Mouse (Mus musculus) mouse embryonic stem cell (cell line): Measurements from ENCODE around the gene Ubxn11.

Experiments
- in situ Hi-C, 2 experiments: fragments of 300-500 bp; cut with MboI; formaldehyde crosslinking; loops; 1 replicate in 1 of 2; 3 replicates in 1 of 2; pipeline ENCODE4 v1.14.3; 2019 to 2020; ENCODE audit warnings: low sequenced_read_pairs in 2 of 2, low pct_unique_long_range_greater_than_20kb in 1 of 2, mixed read lengths in 1 of 2; ENCODE audit not compliant: unreplicated experiment in 1 of 2

The Ubxn11 gene

GRCm38 (mm10) chr4:134165024-134165423, 62.7 kb downstream of the Ubxn11 start:
- in situ Hi-C loops = no loop called here

- in situ Hi-C loops = no loop called here
Observed at GRCm38 (mm10) chr4:134165548-134166465, 63.4 kb downstream of the Ubxn11 start.

GRCm38 (mm10) chr4:134166906-134167305, 64.5 kb downstream of the Ubxn11 start:
- in situ Hi-C loops = no loop called here

GRCm38 (mm10) chr4:134172391-134172790, 70.0 kb downstream of the Ubxn11 start:
- in situ Hi-C loops = no loop called here
